Mouse (Mus musculus): ENCODE results near the gene Srprb.

- TF ChIP-seq GATA1 (IDR thresholded peaks at IDR 0.05; ENCODE audit: borderline replicate concordance, low read length) (no peak), FLI1 (IDR thresholded peaks at IDR 0.05; ENCODE audit: low read length) (no peak)
Measured at GRCm38 (mm10) chr9:103243640-103244039, 41.7 kb upstream of the Srprb start.
